Mouse (Mus musculus) MEL (cell line): Measurements from ENCODE around the gene Smyd3. TPM values are rescaled to one million over a fixed set of nuclear protein-coding genes. Genes with fewer than 3 reads are reported as not detected.

Experiments
- DNase-seq: peaks from one replicate; pipeline ENCODE4 v3.0.0; 2011; ENCODE audit warnings: low read depth, low spot score
- H3K27ac ChIP-seq: 2 replicates; pipeline ENCODE4 v1.5.1; 2012; ENCODE audit warnings: low read depth, mild to moderate bottlenecking, control low read depth, low read length, moderate library complexity; ENCODE audit not compliant: control insufficient read depth
- H3K27me3 ChIP-seq, 2 experiments: fragments of 150-350 bp in 1 of 2; sonication (generic) in 1 of 2; 2 replicates each; pipeline ENCODE4 v1.6.1; 2012; ENCODE audit warnings: low read length in 2 of 2, mild to moderate bottlenecking in 2 of 2, improper control_type of control experiment in 1 of 2, moderate library complexity in 1 of 2; ENCODE audit not compliant: insufficient read depth in 2 of 2, control insufficient read depth in 1 of 2
- H3K36me3 ChIP-seq, 2 experiments: 2 replicates each; pipeline ENCODE4 v1.6.1; 2012 to 2014; ENCODE audit warnings: low read length in 2 of 2, improper control_type of control experiment in 1 of 2, inconsistent platforms in 1 of 2, mild to moderate bottlenecking in 1 of 2; ENCODE audit not compliant: insufficient read depth in 2 of 2, control insufficient read depth in 1 of 2
- H3K4me1 ChIP-seq, 2 experiments: fragments of 150-350 bp in 1 of 2; sonication (generic) in 1 of 2; 2 replicates each; pipeline ENCODE4 v1.6.1; 2012; ENCODE audit warnings: low read length in 2 of 2, improper control_type of control experiment in 1 of 2, mild to moderate bottlenecking in 1 of 2; ENCODE audit not compliant: insufficient read depth in 2 of 2, control insufficient read depth in 1 of 2
- H3K4me3 ChIP-seq, 2 experiments: fragments of 150-350 bp in 1 of 2; sonication (generic) in 1 of 2; 2 replicates each; pipeline ENCODE4 v1.5.1; 2012; ENCODE audit warnings: low read depth in 2 of 2, low read length in 2 of 2, mild to moderate bottlenecking in 2 of 2, moderate library complexity in 2 of 2, control low read depth in 1 of 2, improper control_type of control experiment in 1 of 2; ENCODE audit not compliant: control insufficient read depth in 1 of 2, insufficient read depth in 1 of 2
- H3K79me2 ChIP-seq: 2 replicates; pipeline ENCODE4 v1.6.1; 2012; ENCODE audit warnings: mild to moderate bottlenecking, low read length, moderate library complexity; ENCODE audit not compliant: control insufficient read depth, poor library complexity, insufficient read depth
- H3K9ac ChIP-seq: 2 replicates; pipeline ENCODE4 v1.6.1; 2012; ENCODE audit warnings: low read depth, mild to moderate bottlenecking, control low read depth, low read length, moderate library complexity; ENCODE audit not compliant: control insufficient read depth, poor library complexity, severe bottlenecking
- H3K9me3 ChIP-seq: fragments of 150-350 bp; sonication (generic); replicated peaks from 2 replicates; pipeline ENCODE4 v1.6.1; 2012; ENCODE audit warnings: mild to moderate bottlenecking, low read length, improper control_type of control experiment, moderate library complexity; ENCODE audit not compliant: insufficient read depth
- BHLHE40 ChIP-seq: IDR thresholded peaks from 2 replicates; pipeline ENCODE4 v1.6.1; 2012; ENCODE audit warnings: low read depth, mild to moderate bottlenecking, inconsistent platforms, low read length, improper control_type of control experiment, borderline replicate concordance
- ELF1 ChIP-seq: IDR thresholded peaks from 2 replicates; pipeline ENCODE4 v1.6.1; 2014; ENCODE audit warnings: low read depth, mild to moderate bottlenecking, inconsistent platforms, low read length, improper control_type of control experiment, moderate library complexity
- EP300 ChIP-seq, 2 experiments: IDR thresholded peaks; 2 replicates each; pipeline ENCODE4 v1.6.1; 2011; ENCODE audit warnings: improper control_type of control experiment in 2 of 2, low read length in 2 of 2, low read depth in 1 of 2, mild to moderate bottlenecking in 1 of 2
- ETS1 ChIP-seq: IDR thresholded peaks from 2 replicates; pipeline ENCODE4 v1.6.1; 2012; ENCODE audit warnings: low read depth, mild to moderate bottlenecking, inconsistent platforms, low read length, improper control_type of control experiment, moderate library complexity
- GABPA ChIP-seq: IDR thresholded peaks from 2 replicates; pipeline ENCODE4 v1.6.1; 2012; ENCODE audit warnings: low read depth, mild to moderate bottlenecking, inconsistent platforms, low read length, improper control_type of control experiment, moderate library complexity
- GATA1 ChIP-seq: IDR thresholded peaks from 2 replicates; pipeline ENCODE4 v1.6.1; 2011; ENCODE audit warnings: low read depth, low read length, improper control_type of control experiment
- HCFC1 ChIP-seq: IDR thresholded peaks from 2 replicates; pipeline ENCODE4 v1.6.1; 2012; ENCODE audit warnings: low read depth, mild to moderate bottlenecking, inconsistent platforms, low read length, improper control_type of control experiment, moderate library complexity
- JUND ChIP-seq: IDR thresholded peaks from 2 replicates; pipeline ENCODE4 v1.6.1; 2011; ENCODE audit warnings: low read depth, mild to moderate bottlenecking, improper control_type of control experiment, low read length
- KAT2A ChIP-seq: conservative IDR thresholded peaks from 2 replicates; pipeline ENCODE4 v1.6.1; 2012; ENCODE audit warnings: low read depth, low read length, improper control_type of control experiment, inconsistent platforms
- MEF2A ChIP-seq: IDR thresholded peaks from 2 replicates; pipeline ENCODE4 v1.6.1; 2014; ENCODE audit warnings: low read depth, mild to moderate bottlenecking, inconsistent platforms, low read length, improper control_type of control experiment; ENCODE audit not compliant: poor library complexity, insufficient replicate concordance, severe bottlenecking; ENCODE audit errors: extremely low read depth
- MYB ChIP-seq: IDR thresholded peaks from 2 replicates; pipeline ENCODE4 v1.6.1; 2011; ENCODE audit warnings: mild to moderate bottlenecking, low read depth, low read length, improper control_type of control experiment
- MYC ChIP-seq: IDR thresholded peaks from 2 replicates; pipeline ENCODE4 v1.6.1; 2011; ENCODE audit warnings: low read depth, mild to moderate bottlenecking, low read length, improper control_type of control experiment, moderate library complexity
- NELFE ChIP-seq: IDR thresholded peaks from 2 replicates; pipeline ENCODE4 v1.6.1; 2011; ENCODE audit warnings: low read depth, low read length, improper control_type of control experiment
- POLR2A ChIP-seq, 2 experiments: IDR thresholded peaks; 2 replicates each; pipeline ENCODE4 v1.6.1; 2011 to 2012; ENCODE audit warnings: low read length in 2 of 2, mild to moderate bottlenecking in 2 of 2, control low read depth in 1 of 2, improper control_type of control experiment in 1 of 2, low read depth in 1 of 2, moderate library complexity in 1 of 2; ENCODE audit not compliant: control insufficient read depth in 1 of 2, insufficient read depth in 1 of 2, poor library complexity in 1 of 2
- POLR2AphosphoS5 ChIP-seq: IDR thresholded peaks from 2 replicates; pipeline ENCODE4 v1.6.1; 2012; ENCODE audit warnings: low read depth, borderline replicate concordance, mild to moderate bottlenecking, inconsistent platforms, low read length, moderate library complexity, mixed read lengths
- RAD21 ChIP-seq: IDR thresholded peaks from 2 replicates; pipeline ENCODE4 v1.6.1; 2011; ENCODE audit warnings: mild to moderate bottlenecking, low read depth, low read length, improper control_type of control experiment
- SMC3 ChIP-seq: IDR thresholded peaks from 2 replicates; pipeline ENCODE4 v1.6.1; 2011; ENCODE audit warnings: low read depth, low read length, improper control_type of control experiment
- TAL1 ChIP-seq: IDR thresholded peaks from 2 replicates; pipeline ENCODE4 v1.6.1; 2012; ENCODE audit warnings: mild to moderate bottlenecking, inconsistent platforms, low read length, moderate library complexity, mixed read lengths
- UBTF ChIP-seq: IDR thresholded peaks from 2 replicates; pipeline ENCODE4 v1.6.1; 2012; ENCODE audit warnings: low read depth, mild to moderate bottlenecking, inconsistent platforms, low read length, improper control_type of control experiment, moderate library complexity, borderline replicate concordance; ENCODE audit not compliant: insufficient read depth
- USF1 ChIP-seq: IDR thresholded peaks from 2 replicates; pipeline ENCODE4 v1.6.1; 2014; ENCODE audit warnings: low read depth, mild to moderate bottlenecking, inconsistent platforms, low read length, improper control_type of control experiment, moderate library complexity
- ZKSCAN1 ChIP-seq: IDR thresholded peaks from 2 replicates; pipeline ENCODE4 v1.6.1; 2012; ENCODE audit warnings: low read depth, mild to moderate bottlenecking, inconsistent platforms, low read length, improper control_type of control experiment, moderate library complexity
- polyA plus RNA-seq, 2 experiments: library from polyadenylated mRNA; stranded (reverse) in 1 of 2; unstranded in 1 of 2; fragments of >175 nt in 1 of 2; fragments of >200 nt in 1 of 2; gene quantifications; 2 replicates each; pipeline versions ENCODE4 v1.2.1 to v1.2.4; 2012; ENCODE audit warnings: low replicate concordance in 2 of 2, low read depth in 1 of 2; ENCODE audit not compliant: insufficient read length in 2 of 2, insufficient read depth in 1 of 2, missing spikeins in 1 of 2
- total RNA-seq: library from RNA; depleted of rRNA; stranded (reverse); fragments of 300-350 nt; gene quantifications from 2 replicates; pipeline ENCODE4 v1.2.3, GENCODE M21; 2012

Smyd3 gene
- total and polyA plus RNA-seq, 3 experiments: 13.3 to 18.2 TPM; not detected in 1

DNA sequence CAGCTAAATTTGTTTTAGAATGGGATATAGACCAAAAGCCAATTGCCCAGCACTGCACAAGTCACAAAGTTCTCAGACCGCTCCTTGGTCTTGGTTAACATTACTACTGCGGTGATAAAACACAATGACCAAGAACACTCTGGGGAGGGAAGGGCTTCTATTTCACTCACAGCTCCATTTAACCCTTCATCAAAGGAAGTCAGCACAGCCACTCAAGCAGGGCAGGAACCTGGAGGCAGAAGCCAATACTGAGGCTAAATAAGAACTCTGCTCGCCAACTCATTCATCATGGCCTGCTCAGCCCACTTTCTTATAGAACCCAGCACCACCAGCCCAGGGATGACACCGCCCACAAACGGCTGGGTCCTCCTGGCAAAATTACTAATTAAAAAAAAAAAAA, 29.3 kb downstream of the Smyd3 start:
- TF ChIP-seq BHLHE40 (no peak), MEF2A (no peak), USF1 (no peak), POLR2A (IDR thresholded peaks at IDR 0.05; ENCODE audit: control insufficient read depth in 1 of 2, insufficient read depth in 1 of 2, low read depth in 1 of 2, low read length in 2 of 2, poor library complexity in 1 of 2) (no peak)
- H3K4me1 ChIP-seq: peaks cover 0 to 12% of the 10 kb centered on the region in 2 experiments; a peak in 2 of 4 replicates
- peaks cover 0 to 6% of the 10 kb centered on the region in 2 experiments; a peak in 2 of 4 replicates for H3K36me3 ChIP-seq
- no peaks in the 10 kb centered on the region for H3K79me2 ChIP-seq
- H3K27ac ChIP-seq: no peak overlapping the region
- no peak for DNase-seq
- no peak overlapping the region for H3K9ac ChIP-seq
- no peak overlapping the region for H3K4me3 ChIP-seq
- H3K27me3 ChIP-seq: no peaks in the 10 kb centered on the region
- no peaks in the 10 kb centered on the region for H3K9me3 ChIP-seq

DNA sequence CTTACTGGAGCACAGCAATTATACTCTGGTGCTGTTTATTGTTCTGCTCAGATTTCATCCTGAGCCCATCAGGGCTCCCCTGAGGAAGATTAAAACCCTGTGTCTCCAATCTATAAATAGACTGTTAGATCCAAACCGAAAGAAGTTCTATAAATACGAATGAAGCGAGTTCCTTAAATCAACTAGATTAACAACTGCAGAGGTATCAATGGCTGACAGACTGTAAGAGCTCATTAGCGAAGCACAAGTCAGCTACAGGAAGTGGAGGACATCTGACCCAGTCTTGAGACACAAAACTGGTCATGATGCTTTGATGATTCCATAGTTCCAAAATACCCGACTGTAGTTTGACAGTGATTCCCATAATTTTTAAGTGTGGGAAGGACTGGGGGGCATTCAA, 29.9 kb downstream of the Smyd3 start:
- no peak overlapping the region for H3K27ac ChIP-seq
- H3K4me3 ChIP-seq: no peak overlapping the region
- TF ChIP-seq NELFE: no peak
- TF ChIP-seq SMC3: no peak
- TF ChIP-seq JUND: no peak
- no peak for TF ChIP-seq ZKSCAN1
- no peak for TF ChIP-seq HCFC1
- no peak for TF ChIP-seq ETS1
- H3K79me2 ChIP-seq: no peaks in the 10 kb centered on the region
- H3K36me3 ChIP-seq: peaks cover 0 to 2% of the 10 kb centered on the region in 2 experiments; a peak in 2 of 4 replicates
- no peaks in the 10 kb centered on the region for H3K9me3 ChIP-seq
- H3K9ac ChIP-seq: no peak overlapping the region
- no peaks in the 10 kb centered on the region for H3K27me3 ChIP-seq
- DNase-seq: no peak
- H3K4me1 ChIP-seq: peaks cover 0 to 8% of the 10 kb centered on the region in 2 experiments; a peak in 2 of 4 replicates

DNA sequence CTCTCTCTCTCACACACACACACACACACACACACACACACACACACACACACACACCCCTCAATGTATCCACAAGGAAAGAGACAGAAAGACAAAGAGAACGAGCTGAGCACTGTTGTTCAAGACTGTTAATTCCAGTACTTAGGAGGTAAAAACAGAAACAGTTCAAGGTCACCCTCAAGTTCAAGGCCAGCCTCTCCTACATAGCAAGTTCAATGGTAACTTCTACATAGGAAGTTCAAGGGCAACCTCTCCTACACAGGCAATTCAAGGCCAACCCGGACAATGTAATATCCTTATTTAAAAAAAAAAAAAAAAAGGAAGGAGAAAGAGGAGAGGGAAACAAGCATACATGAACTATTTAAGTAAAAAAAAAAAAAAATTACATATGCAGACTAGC, 30.6 kb downstream of the Smyd3 start:
- no peak for DNase-seq
- no peaks in the 10 kb centered on the region for H3K27me3 ChIP-seq
- H3K9me3 ChIP-seq: no peaks in the 10 kb centered on the region
- H3K4me3 ChIP-seq: no peak overlapping the region
- no peaks in the 10 kb centered on the region for H3K36me3 ChIP-seq
- H3K4me1 ChIP-seq: peaks cover 0 to under 1% of the 10 kb centered on the region in 2 experiments; a peak in 1 of 4 replicates
- H3K79me2 ChIP-seq: no peaks in the 10 kb centered on the region
- no peak overlapping the region for H3K27ac ChIP-seq
- no peak overlapping the region for H3K9ac ChIP-seq
- TF ChIP-seq EP300 (IDR thresholded peaks at IDR 0.05; ENCODE audit: low read depth in 1 of 2, low read length in 2 of 2) (no peak), RAD21 (no peak), UBTF (no peak), BHLHE40 (no peak), POLR2AphosphoS5 (no peak), GATA1 (no peak), TAL1 (no peak), KAT2A (no peak), MYB (no peak), GABPA (no peak), ELF1 (no peak), MYC (no peak), MEF2A (no peak)
